Mouse (Mus musculus) embryo, embryonic 11 days (tissue): ENCODE data around the gene Dll4.

Experiments used
- DNase-seq: peaks from one replicate; pipeline ENCODE4 v3.0.0-alpha.2; 2015

Dll4 gene

DNA sequence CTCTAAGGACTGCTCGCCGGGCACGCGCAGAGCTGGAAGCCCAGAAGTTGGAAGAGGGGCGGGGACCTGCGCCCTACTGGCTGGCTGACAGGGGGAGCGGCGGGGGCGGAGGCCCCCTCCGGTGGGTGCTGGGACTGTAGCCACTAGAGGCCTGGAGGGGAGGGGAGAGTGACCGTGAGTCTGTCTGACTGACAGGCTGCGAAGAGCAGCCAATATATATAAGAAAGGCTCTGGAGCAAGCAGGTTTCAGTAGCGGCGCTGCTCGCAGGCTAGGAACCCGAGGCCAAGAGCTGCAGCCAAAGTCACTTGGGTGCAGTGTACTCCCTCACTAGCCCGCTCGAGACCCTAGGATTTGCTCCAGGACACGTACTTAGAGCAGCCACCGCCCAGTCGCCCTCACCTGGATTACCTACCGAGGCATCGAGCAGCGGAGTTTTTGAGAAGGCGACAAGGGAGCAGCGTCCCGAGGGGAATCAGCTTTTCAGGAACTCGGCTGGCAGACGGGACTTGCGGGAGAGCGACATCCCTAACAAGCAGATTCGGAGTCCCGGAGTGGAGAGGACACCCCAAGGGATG lies at the start of gene Dll4:
Gene Dll4 (plus strand): TSS at position 217 of the 576 bp plus-strand sequence.
- DNase-seq = peak; percentile 68

DNA sequence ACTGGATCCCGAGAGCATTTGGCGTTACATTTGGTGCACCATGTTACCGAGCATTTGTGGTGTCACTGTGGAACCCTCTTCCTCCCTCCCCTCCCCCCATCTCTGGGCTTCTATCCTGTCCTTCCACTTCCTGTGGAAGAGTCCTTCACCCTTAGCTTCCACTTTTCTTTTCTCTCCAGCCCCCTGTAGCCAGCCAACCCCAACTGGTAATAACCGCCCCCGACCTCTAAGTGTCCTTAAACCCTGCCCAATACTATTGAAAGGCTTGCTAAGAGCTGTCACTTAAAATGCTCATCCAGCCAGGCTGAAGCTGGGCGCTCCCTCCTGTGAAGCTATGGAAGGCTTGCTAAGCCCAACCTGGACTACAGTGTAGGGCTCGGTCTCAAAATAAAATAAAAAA lies 48.7 kb upstream of the Dll4 start:
- DNase-seq = no peak

DNA sequence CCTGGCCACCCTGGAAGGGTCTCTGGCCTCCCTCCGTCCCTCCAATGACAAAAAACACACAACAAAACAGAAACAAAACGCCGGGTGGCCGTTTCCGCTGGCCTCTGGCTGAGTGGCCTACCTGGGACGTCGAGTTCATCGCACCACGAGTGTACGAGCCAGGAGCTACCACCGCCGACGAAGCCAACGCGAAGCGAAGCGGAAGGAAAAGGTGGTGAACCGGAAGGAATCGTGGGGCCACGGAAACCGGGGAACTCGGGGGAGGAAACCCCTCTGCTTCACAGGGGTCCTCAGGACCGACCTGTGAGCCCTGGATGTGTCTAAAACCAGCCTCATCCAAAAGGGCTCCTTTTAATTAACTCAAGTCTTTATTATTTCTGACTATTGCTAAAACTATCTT lies 47.8 kb upstream of the Dll4 start:
- no peak for DNase-seq

GRCm38 (mm10) chr2:119281899-119282565 lies 43.6 kb upstream of the Dll4 start:
- DNase-seq = no peak

GRCm38 (mm10) chr2:119287372-119287771 lies 38.2 kb upstream of the Dll4 start:
- no peak for DNase-seq

GRCm38 (mm10) chr2:119288270-119288882 lies 37.2 kb upstream of the Dll4 start, which contains the start of gene Vps18:
Gene Vps18, plus strand, starts transcription at chr2:119288740.
- DNase-seq = peak; percentile 98

- DNase-seq = peak; percentile 26
These were observed 36.6 kb upstream of the Dll4 start for GRCm38 (mm10) chr2:119289014-119289416.

DNA sequence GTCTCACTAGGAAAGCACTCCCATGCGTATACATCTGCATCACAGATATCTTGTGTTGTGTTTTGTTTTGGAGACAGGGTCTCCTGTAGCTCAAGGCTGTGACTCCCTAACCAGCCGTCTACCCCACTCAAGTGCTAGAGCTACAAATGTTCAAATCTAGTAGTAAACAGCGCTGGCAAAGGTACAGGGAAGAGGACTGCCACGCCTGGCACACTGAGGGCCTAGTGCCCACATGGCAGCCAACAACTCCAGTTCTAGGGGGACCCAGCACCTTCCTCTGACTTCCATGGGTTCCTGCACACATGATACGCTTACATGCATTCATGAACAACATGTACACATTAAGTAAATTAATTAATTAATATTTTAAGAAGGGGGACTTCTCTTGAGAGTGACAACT lies 33.3 kb upstream of the Dll4 start:
- DNase-seq = no peak

DNA sequence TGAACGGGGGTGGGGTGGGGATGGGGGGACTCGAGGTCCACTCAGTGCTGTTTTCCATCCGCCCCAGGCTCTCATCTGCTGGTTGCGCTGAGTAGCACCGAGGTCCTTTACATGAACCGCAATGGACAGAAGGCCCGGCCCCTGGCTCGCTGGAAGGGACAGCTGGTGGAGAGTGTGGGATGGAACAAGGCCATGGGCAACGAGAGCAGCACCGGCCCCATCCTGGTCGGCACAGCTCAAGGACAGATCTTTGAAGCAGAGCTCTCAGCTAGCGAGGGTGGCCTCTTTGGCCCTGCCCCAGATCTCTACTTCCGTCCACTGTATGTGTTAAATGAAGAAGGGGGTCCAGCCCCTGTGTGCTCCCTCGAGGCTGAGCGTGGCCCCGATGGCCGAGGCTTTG lies 32.7 kb upstream of the Dll4 start:
- DNase-seq = no peak

- no peak for DNase-seq
These were observed 32.3 kb upstream of the Dll4 start for GRCm38 (mm10) chr2:119293311-119293710.

GRCm38 (mm10) chr2:119293776-119294390 lies 31.7 kb upstream of the Dll4 start:
- no peak for DNase-seq

- DNase-seq = no peak
These were observed 31.2 kb upstream of the Dll4 start for GRCm38 (mm10) chr2:119294411-119294810.

- no peak for DNase-seq
These were observed 28.8 kb upstream of the Dll4 start for GRCm38 (mm10) chr2:119296756-119297155.

- no peak for DNase-seq
These were observed 28.1 kb upstream of the Dll4 start for GRCm38 (mm10) chr2:119297506-119297905.

- peak; percentile 74 for DNase-seq
These were observed 27.3 kb upstream of the Dll4 start for GRCm38 (mm10) chr2:119298330-119298729.

DNA sequence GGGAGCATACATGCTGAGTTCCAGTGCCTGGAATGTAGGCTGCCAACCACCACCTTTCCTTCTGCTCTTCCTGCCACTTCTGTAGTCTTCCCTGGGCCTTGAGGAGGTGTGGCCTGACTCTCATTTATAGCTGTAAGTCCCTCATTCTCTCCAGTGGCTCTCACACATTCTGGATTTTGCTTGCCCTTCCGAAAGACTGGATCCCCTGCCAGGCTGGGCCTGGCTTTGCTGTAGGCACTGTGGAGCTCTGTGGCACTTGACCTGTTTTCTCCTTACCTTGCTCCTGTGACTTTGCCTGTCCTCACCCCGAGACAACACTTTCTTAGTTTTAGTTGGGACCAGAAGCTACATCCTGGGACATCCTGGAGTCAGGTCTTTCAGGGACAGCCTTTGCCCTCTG lies 26.7 kb upstream of the Dll4 start:
- no peak for DNase-seq

- DNase-seq = peak; percentile 90
These were observed 25.4 kb upstream of the Dll4 start for GRCm38 (mm10) chr2:119299981-119300818.

DNA sequence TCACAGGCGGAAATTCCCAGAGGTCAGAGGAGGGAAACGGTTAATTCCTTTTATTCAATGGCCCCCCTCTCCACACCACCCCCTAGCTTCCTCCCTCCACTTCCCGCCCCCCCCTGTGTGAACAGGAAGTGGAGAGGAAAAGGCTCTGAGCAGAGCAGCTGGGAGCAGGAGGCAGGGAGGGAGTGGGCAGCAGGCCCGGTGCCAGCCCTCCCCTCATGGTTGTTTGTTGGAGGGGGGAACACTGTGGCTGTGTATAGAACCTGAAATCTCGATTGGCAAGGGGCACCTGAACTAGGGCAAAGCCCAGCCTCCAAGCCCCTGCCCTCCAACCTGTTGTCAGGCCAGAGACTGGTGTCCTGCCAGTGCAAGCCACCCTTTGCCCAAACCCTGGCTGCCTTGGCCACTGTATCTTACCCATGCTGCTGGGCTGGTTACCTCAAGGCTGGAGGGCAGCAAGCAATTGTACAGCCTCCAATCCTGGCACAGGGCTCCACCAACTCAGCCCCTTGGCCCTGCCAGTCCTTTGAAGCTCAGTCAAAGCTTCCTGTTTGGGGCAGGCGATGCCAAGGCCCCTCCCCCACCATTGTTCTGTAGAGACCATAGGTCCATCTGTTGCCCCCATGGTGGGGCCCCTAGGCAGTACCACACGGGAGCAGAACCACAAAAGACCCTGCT lies 24.6 kb upstream of the Dll4 start:
- no peak for DNase-seq

GRCm38 (mm10) chr2:119302876-119303275 lies 22.7 kb upstream of the Dll4 start:
- DNase-seq = no peak

- no peak for DNase-seq
These were observed 21.2 kb upstream of the Dll4 start for GRCm38 (mm10) chr2:119304391-119304790.

- peak; percentile 62 for DNase-seq
These were observed 20.8 kb upstream of the Dll4 start for GRCm38 (mm10) chr2:119304798-119305208.

DNA sequence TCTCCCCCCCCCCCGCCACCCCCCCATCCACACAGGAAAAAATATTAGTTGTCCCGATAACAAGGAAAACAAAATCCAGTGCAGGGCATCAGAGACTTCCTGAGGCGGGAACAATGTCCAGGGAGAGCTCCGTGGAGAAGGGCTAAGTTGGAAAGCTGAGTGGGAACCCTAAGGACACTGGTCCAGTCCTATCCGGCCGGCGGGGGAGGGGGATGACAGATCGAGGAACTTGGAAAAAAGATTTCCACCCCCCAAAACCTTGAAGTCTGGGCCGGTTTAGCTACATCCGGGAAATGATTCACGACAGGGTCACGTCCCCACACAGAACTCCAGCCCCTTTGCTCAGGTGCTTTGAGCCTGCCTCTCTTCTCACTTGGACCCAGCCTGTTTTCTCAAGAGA lies 14.0 kb upstream of the Dll4 start:
- no peak for DNase-seq
